Mouse (Mus musculus) C2C12 (cell line): ENCODE measurements at regions not wholly inside any gene's neighbourhood (a gene's known extent, or its start where the extent isn't known, plus 50 kb on each side); places are given as distances from the start of the nearest gene placed in this dataset.

Experiments
- CEBPB ChIP-seq: IDR thresholded peaks from one replicate; pipeline ENCODE4 v1.6.1; 2011; ENCODE audit warnings: low read depth, mild to moderate bottlenecking, control low read depth, moderate library complexity
- CTCF ChIP-seq: IDR thresholded peaks from one replicate; pipeline ENCODE4 v1.5.1; 2011; ENCODE audit not compliant: control insufficient read depth, insufficient read depth, insufficient read length
- MYOD1 ChIP-seq: IDR thresholded peaks from one replicate; pipeline ENCODE4 v1.6.1; 2011; ENCODE audit warnings: low read depth; ENCODE audit not compliant: control insufficient read depth, insufficient read length
- MYOG ChIP-seq: IDR thresholded peaks from one replicate; pipeline ENCODE4 v1.6.1; 2011; ENCODE audit not compliant: control insufficient read depth, insufficient read length; ENCODE audit errors: extremely low read depth

DNA sequence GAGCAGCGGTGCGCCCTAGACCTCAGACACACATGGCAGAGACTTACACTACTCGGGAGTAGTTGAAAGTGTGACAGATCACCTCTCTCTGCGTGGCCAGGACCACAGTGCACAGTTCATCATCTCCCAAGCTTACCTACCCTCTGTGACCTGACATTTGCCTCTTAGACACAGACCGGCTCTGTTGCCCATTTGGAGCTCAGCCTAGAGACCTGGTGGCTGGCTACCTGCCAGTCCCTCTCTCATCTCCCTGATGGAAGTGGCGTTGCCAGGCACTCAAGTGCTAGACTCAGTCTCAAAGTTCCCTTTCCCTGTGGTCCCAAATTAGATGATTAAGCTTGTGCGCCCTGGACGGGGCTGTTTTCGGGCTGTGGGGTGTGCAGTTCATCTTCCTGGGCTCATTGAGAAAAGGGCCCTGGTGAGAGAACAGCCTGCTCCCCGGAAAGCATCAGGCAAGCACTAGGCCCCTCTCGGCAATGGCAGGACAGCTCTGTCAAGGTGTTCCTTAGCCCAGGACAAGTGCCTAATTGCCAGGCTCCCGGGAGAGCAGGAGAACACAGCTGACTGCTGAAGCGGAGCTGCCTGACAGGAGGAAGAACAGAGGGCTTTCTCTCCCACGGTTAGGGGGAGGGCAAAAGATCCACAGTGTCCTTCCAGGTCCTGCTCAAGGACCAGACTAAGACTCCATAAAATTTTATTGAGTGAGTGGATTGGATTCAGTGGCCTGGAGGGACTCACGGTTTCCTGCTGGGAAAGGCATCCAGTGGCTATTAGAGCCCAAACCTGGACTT lies 119.5 kb upstream of the A530016L24Rik start:
- no peak for TF ChIP-seq MYOD1
- TF ChIP-seq CTCF: no peak
- TF ChIP-seq CEBPB: no peak
- no peak for TF ChIP-seq MYOG
